Mouse (Mus musculus) layer of hippocampus, adult 8-10 months (tissue): ENCODE results near the gene Maco1. TPM values are rescaled to one million over a fixed set of nuclear protein-coding genes. Genes with fewer than 3 reads are reported as not detected.
A peak's percentile ranks its signal among the peaks of the same experiment; 100 is the strongest.
"Not testable (repeated sequence)": the region's sequence is repeated elsewhere in the genome, so short reads cannot be mapped to it uniquely, and the experiment has no call there.

Source experiments
- DNase-seq, 2 experiments: peaks; one replicate each; pipeline ENCODE4 v3.0.0; 2022; ENCODE audit warnings: low spot score in 2 of 2
- total RNA-seq, 4 experiments: library from RNA; stranded (reverse); gene quantifications; 2 replicates each; pipeline ENCODE4 v1.2.4; 2022

The Maco1 gene
- total RNA-seq, 4 experiments from 2014 or later = 44.4 to 47.8 (median 46.7) TPM

DNA sequence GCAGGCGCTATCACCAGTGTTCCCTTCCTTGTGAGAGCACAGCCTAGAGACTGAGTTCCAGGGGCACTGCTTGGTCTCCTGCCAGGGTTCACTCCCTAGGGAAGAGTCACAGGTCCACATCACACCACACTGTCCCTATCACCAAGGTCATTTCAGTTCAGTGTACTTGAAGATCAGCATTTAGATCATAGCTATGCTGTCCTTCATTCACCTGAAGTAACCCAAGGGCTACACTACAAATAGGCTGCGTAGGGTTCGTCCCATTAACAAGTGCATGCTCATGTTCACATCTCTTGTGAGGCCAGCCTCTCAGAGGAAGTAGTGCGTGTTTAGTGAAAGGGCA, 38.9 kb downstream of the Maco1 start:
- DNase-seq = no peak

DNA sequence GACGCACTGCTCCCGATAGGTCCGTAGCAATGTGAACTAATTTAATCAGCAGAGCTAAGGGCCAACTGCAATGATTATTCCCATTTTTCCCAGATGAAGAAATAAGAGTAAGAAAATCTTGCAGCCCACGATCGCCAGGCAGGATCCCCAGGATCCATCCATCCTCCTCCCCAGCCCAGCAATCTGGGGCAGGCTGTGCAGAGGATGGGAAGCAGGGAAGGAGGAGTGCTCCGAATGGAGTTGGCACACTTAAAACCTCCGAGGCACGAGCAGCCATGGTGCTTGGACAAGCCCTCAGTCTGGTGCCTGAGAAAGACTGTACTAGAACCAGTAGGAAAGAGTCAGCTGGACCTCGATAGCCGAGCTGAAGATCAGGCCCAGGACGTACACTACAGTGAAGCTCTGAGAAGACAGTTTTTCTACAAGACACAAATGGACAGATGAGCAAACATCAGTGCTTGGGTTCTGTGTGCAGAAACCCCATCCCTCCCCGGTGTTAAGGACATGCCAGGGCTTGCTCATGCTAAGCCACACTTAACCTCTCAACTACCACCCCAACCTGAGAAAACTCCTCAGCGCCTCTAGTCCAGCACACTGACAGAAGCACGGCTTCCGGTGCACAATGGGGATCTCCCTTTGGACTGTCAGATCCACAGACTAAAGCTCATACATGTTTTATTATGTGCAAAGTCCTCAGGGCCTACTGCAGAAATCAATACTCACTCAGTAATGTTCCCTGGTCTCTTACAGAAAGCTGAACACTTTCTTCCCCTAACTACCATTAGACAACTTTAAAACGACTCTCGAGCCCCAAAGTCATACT, 39.5 kb downstream of the Maco1 start:
- no peak for DNase-seq

- DNase-seq = peak in 1 of 2 experiments; percentile 42
These were observed 48.4 kb downstream of the Maco1 start for GRCm38 (mm10) chr4:134804765-134805164.

DNA sequence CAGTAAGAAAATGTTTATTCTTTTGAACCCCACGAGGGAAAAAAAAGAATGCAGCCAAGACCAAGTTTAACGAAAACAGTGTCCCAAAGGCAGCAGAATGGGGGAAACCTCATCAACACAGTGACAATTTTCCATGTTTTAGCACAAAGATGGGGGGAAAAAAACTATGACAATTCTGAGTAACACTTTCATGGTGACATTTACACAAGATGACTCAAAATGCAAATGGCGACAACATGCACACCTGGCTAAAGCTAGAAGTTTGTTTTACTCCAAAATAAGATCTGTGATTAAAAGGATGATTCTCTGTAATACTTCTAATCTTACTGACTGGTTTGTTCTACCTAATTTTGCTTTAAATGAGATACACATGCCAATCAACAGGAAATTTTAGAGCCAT, 50.4 kb downstream of the Maco1 start:
- no peak for DNase-seq

DNA sequence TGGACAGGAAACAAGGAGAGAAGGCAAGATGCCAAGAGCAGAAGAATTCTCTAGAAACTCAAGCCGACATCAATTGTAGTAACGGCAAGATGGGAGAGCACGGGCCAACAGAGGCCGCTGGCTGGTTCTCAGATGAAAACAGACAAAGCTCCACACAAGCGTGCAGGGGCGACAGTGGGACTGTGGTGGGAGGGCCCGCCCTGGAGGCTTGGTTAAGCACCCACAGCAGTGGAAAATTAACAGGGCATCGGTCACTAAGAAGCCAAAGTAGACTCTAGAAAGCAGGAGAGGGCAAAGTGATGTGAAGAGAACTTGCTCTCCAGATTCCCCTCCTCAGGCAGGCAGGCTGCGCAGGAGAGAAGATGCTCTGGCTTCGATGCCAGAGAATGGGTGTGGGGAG, 51.0 kb downstream of the Maco1 start:
- DNase-seq = no peak

DNA sequence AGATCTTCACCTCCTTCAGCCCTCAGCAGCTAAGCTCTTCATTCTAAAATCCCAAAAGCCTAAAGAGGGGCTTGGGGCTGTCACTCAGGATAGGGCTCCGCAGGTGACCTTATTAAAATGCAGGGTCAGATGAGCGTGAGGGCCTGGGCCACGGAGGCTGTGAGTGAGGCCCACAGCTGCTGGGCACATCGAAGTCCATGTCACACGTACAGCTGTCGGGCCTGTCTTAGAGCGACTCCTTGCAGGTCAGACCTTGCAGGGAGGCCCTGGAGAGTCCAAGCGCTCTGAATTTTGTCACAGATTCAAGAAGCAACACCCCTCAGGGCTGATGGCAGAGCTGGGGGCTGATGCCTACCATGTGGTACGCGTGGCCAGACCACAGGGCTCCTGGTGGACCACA, 52.5 kb downstream of the Maco1 start:
- no peak for DNase-seq

DNA sequence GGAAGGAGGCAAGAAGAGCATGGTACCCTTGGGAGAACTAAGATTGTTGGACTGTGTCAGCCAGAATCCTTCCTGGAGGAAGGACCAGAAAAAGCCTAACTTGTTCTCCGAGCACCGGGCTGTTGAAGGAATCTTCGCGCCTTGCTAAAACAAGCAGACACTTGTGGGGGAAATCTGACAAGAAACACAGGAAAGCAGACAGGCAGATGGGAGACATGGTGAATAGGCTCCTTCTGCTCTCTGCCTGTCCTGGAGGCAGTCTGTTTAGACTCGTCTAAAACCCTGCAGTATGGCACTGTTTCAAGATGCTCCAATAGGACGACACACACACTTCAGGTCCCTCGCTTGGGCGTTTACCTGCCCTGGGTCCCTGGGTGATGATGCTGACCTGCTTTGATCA, 53.0 kb downstream of the Maco1 start:
- DNase-seq = peak; percentile 25 to 34

DNA sequence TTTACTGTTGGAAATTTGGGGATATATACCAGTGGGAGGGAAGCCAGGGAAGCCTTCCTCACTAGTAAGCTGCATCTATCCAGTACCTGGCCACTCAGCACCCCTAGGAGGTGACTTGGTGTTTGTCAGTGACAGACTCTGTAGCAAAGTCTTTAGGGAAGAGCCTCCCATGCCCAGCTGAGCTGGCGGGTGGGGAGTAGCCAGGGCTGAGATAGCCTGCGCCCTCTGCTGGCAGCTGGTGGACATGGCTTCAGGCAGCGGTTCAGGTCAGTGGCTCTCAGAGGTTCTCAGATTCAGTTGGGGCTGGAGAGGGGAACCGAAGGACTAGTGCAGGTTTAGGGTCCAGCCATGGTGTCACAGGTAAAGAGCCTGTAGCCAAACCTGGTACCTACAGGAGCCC, 53.9 kb downstream of the Maco1 start:
- peak in 1 of 2 experiments; percentile 50 for DNase-seq

DNA sequence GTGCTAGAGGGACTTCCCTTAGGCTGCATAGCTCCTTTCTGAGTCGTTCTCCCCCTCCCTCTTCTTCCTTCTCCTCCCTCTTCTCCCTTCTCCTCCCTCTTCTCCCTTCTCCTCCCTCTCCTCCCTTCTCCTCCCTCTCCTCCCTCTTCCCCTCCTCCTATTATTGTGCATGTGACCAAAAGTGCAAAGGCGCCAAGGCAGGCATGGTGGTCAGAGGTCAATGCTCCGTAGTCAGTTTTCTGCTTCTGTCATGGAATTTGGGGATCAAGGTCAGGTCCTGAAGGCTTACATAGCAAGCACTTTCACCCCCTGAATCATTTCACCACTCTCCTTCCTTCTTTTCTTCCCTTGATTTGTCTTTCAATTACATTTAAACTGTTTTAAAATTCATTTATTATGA, 54.3 kb downstream of the Maco1 start:
- no peak for DNase-seq

GRCm38 (mm10) chr4:134797621-134798020, 55.5 kb downstream of the Maco1 start:
- no peak for DNase-seq

GRCm38 (mm10) chr4:134796581-134797361, 56.4 kb downstream of the Maco1 start:
- no peak for DNase-seq

- no peak for DNase-seq
These were observed 57.2 kb downstream of the Maco1 start for GRCm38 (mm10) chr4:134795819-134796485.

DNA sequence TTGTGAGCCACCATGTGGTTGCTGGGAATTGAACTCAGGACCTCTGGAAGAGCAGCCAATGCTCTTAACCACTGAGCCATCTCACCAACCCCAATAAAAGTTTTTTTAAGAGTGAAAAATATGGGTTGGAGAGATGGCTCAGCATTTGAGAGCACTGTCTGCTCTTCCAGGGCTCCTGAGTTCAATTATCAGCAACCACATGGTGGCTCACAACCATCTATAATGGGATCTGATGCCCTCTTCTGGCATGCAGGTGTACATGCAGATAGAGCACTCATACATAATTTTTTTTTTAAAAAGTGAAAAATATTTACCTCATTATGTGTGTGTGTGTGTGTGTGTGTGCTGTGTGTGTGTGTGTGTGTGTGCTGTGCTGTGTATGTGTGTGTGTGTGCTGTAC, 58.2 kb downstream of the Maco1 start:
- not testable (repeated sequence) for DNase-seq

GRCm38 (mm10) chr4:134793213-134793956, 59.8 kb downstream of the Maco1 start:
- peak in 1 of 2 experiments; percentile 43 for DNase-seq

- DNase-seq = no peak
These were observed 61.4 kb downstream of the Maco1 start for GRCm38 (mm10) chr4:134791731-134792130.

DNA sequence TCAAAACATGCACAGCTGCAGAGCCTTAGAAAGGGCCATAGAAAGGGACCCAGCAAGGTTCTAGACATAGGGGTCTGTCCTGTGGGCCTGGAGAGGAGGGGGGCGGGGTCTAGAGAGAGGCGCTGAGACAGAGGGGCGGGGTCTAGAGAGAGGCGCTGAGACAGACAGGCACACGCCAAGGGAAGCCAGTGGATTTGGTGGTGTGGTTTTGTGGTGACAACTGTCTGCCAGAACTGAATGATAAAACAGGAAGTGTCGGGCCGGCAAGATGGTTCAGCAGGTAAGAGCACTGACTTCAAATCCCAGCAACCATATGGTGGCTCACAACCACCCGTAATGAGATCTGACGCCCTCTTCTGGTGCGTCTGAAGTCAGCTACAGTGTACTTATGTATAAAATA, 66.2 kb downstream of the Maco1 start:
- DNase-seq = no peak

- no peak for DNase-seq
These were observed 68.4 kb downstream of the Maco1 start for GRCm38 (mm10) chr4:134784701-134785100.

DNA sequence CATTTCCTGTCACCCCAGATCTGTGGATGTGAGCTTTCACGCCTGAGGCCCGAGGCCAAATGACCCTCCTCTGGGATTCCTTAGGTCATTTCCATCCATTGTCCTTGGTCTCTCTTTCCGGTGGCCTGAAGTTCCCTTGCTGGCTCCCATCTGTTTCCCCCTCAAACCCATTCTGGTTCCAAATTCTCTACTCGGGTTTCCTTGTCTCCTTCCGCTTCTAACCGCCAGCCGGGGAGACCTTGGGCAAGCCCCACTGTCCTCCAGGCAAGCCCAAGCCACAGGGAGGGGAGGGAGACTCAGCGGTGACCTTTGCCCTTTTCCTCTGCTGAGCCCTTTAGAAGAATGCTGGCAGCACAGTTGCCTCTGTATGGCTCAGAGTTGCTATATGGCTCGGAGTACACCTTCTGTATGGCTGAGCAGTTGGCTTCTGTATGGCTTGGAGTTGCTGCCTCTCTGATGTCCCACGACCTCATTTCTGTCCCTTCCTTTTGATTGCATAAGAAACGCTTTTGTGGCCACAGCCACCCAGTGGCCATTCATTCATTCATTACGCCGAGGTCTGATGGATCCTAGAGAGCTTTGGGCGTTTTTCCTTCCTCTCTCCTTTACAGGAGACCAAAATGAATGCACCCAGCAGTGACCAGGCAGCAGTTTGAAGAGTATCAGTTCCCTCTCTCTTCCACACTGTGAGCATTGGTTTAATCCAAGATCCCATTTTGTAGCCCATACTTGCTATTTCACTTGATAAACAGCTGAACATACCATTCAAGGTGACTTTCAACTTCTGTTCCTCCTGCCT, 73.8 kb downstream of the Maco1 start:
- no peak for DNase-seq

GRCm38 (mm10) chr4:134776246-134776645, 76.9 kb downstream of the Maco1 start:
- no peak for DNase-seq

DNA sequence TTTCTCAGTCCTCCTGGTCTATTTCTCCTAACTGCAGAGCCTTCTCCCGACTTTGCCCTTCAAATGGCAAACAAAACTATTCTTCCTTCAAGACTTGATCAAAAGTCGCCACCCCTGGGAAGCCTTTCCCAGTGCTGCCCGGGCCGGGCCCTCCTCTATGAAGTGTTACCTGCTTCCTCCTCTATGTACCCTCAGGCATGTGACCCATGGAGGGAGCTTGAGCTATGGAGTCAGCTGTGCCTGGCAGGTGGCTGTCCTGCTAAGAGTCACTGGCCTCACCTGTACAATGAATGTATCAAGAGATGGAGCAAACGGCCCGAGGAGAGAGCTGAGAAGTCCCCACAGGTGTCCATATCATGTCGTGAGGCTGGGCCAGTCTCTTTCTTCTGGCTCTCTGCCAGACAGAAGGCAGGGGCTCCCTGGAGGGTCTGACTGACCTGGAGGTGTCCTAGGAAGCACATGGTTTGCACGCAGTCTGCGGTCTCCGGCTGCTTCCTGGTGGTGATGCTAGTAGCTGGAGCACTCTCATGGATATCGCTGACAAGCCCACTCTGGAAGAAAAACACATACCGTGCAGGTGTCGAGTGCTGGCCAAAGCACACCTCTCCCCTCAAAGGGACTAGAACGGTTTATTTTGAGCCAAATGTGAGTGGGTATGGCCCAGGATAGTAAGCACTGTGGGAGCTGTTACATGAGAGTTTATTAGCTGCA, 77.8 kb downstream of the Maco1 start:
- DNase-seq = no peak
